Mouse (Mus musculus) bone marrow, adult 2 months (tissue): ENCODE results near the gene Cwc22. TPM values are rescaled to one million over a fixed set of nuclear protein-coding genes. Genes with fewer than 3 reads are reported as not detected.

Experiments
- H3K27ac ChIP-seq: fragments of 200-500 bp; 2 replicates; pipeline ENCODE4 v1.5.1; 2012; ENCODE audit warnings: low read depth, mild to moderate bottlenecking, control low read depth, inconsistent platforms, low read length; ENCODE audit not compliant: control insufficient read depth, poor library complexity, insufficient read depth
- H3K4me1 ChIP-seq: fragments of 200-500 bp; 2 replicates; pipeline ENCODE4 v1.6.1; 2011; ENCODE audit warnings: low read length; ENCODE audit not compliant: control insufficient read depth, insufficient read depth
- H3K4me3 ChIP-seq: fragments of 200-500 bp; replicated peaks from 2 replicates; pipeline ENCODE3; 2011; ENCODE audit warnings: mild to moderate bottlenecking, low read depth, low read length, control low read depth; ENCODE audit not compliant: control insufficient read depth
- CTCF ChIP-seq: fragments of 200-500 bp; IDR thresholded peaks from 2 replicates; pipeline ENCODE4 v1.5.1; 2011; ENCODE audit warnings: low read length, control low read depth; ENCODE audit not compliant: control insufficient read depth, insufficient read depth
- POLR2A ChIP-seq: fragments of 200-500 bp; IDR thresholded peaks from 2 replicates; pipeline ENCODE4 v1.6.1; 2011; ENCODE audit warnings: low read depth, mild to moderate bottlenecking, control low read depth, low read length, borderline replicate concordance; ENCODE audit not compliant: control insufficient read depth
- WGBS: fragments of 180-500 bp; shearing (Covaris S2); methylation state at CpG from one replicate; pipeline ENCODE4 v1.1.7; 2018; 5-methylcytosine and 5-hydroxymethylcytosine counted together
- polyA plus RNA-seq: library from polyadenylated mRNA; stranded (reverse); fragments of >200 nt; gene quantifications from 2 replicates; pipeline ENCODE4 v1.2.4, GENCODE M21; 2011; ENCODE audit warnings: low replicate concordance; ENCODE audit not compliant: missing spikeins, insufficient read depth, insufficient read length

Cwc22 gene
- polyA plus RNA-seq = 12.2 and 14.5 TPM in 2 replicates

GRCm38 (mm10) chr2:77945596-77946485, at the start of gene Cwc22:
Gene Cwc22, minus strand, starts transcription at chr2:77946375.
- WGBS = under 1% methylated on average over 55 of the region's 55 CpGs

GRCm38 (mm10) chr2:77993727-77994401, 47.7 kb upstream of the Cwc22 start:
- TF ChIP-seq POLR2A = no peak
- no peak for TF ChIP-seq CTCF

More at GRCm38 (mm10) chr2:77945596-77946485, at the start of gene Cwc22:
- TF ChIP-seq CTCF = no peak
- TF ChIP-seq POLR2A = 0 out of 2 replicates have a peak, but pooled peaks have one; percentile 28
- H3K4me1 ChIP-seq = no peaks in the 10 kb centered on the region
- peak within 1 kb of the TSS; percentile 96 for H3K4me3 ChIP-seq
- H3K27ac ChIP-seq = peak within 1 kb of the TSS; percentile 61; the same call in 1 of the 2 replicates

GRCm38 (mm10) chr2:77992951-77993604, 46.9 kb upstream of the Cwc22 start:
- H3K4me1 ChIP-seq = no peaks in the 10 kb centered on the region
- H3K4me3 ChIP-seq = no peak overlapping the region
- TF ChIP-seq POLR2A (no peak), CTCF (no peak)
- no peak overlapping the region for H3K27ac ChIP-seq
- WGBS = 69% methylated on average over 3 of the region's 3 CpGs

More at GRCm38 (mm10) chr2:77993727-77994401, 47.7 kb upstream of the Cwc22 start:
- H3K4me1 ChIP-seq = no peaks in the 10 kb centered on the region
- no peak overlapping the region for H3K27ac ChIP-seq
- no peak overlapping the region for H3K4me3 ChIP-seq
- WGBS = 71% methylated on average over 4 of the region's 4 CpGs

GRCm38 (mm10) chr2:77990820-77991219, 44.6 kb upstream of the Cwc22 start:
- Histone ChIP-seq H3K4me3 (no peak overlapping the region), H3K4me1 (no peaks in the 10 kb centered on the region), H3K27ac (no peak overlapping the region)
- TF ChIP-seq POLR2A (no peak), CTCF (no peak)
- 37% methylated on average over 2 of the region's 2 CpGs for WGBS

GRCm38 (mm10) chr2:77990121-77990520, 43.9 kb upstream of the Cwc22 start:
- no peak overlapping the region for H3K27ac ChIP-seq
- no peaks in the 10 kb centered on the region for H3K4me1 ChIP-seq
- TF ChIP-seq POLR2A (no peak), CTCF (no peak)
- H3K4me3 ChIP-seq = no peak overlapping the region

GRCm38 (mm10) chr2:77989390-77989789, 43.2 kb upstream of the Cwc22 start:
- no peak overlapping the region for H3K27ac ChIP-seq
- H3K4me3 ChIP-seq = no peak overlapping the region
- TF ChIP-seq CTCF = no peak
- no peak for TF ChIP-seq POLR2A
- no peaks in the 10 kb centered on the region for H3K4me1 ChIP-seq
- 58% methylated on average over 1 of the region's 1 CpGs for WGBS

- WGBS = 66% methylated on average over 2 of the region's 2 CpGs
- TF ChIP-seq POLR2A (no peak), CTCF (no peak)
- Histone ChIP-seq H3K27ac (no peak overlapping the region), H3K4me1 (no peaks in the 10 kb centered on the region), H3K4me3 (no peak overlapping the region)
These were observed 40.0 kb upstream of the Cwc22 start for GRCm38 (mm10) chr2:77985991-77986730.
